Mouse (Mus musculus) adrenal gland, adult 18-20 months (tissue): ENCODE measurements around the gene Lmntd1. TPM values are rescaled to one million over a fixed set of nuclear protein-coding genes. Genes with fewer than 3 reads are reported as not detected.

Source experiments
- DNase-seq, 2 experiments: peaks; one replicate each; pipeline ENCODE4 v3.0.0; 2021 to 2022; ENCODE audit warnings: low spot score in 2 of 2
- total RNA-seq, 2 experiments: library from RNA; stranded (reverse); gene quantifications; 1 replicate in 1 of 2; 2 replicates in 1 of 2; pipeline ENCODE4 v1.2.3; 2021

The Lmntd1 gene
- total RNA-seq, 2 experiments from 2014 or later: 0.51 to 0.66 TPM

GRCm38 (mm10) chr6:145495731-145496130 is 118.4 kb downstream of the Lmntd1 start:
- no peak for DNase-seq

- no peak for DNase-seq
Observed at GRCm38 (mm10) chr6:145488251-145488650, 125.9 kb downstream of the Lmntd1 start.

- DNase-seq: no peak
Observed at GRCm38 (mm10) chr6:145485986-145486605, 128.0 kb downstream of the Lmntd1 start.

GRCm38 (mm10) chr6:145483318-145483674 is 130.8 kb downstream of the Lmntd1 start:
- no peak for DNase-seq

- DNase-seq: peak in 1 of 2 experiments; percentile 26
Observed at GRCm38 (mm10) chr6:145482656-145483317, 131.3 kb downstream of the Lmntd1 start.

- DNase-seq: no peak
Observed at GRCm38 (mm10) chr6:145481938-145482337, 132.2 kb downstream of the Lmntd1 start.

- DNase-seq: no peak
Observed at GRCm38 (mm10) chr6:145478821-145479271, 135.3 kb downstream of the Lmntd1 start.

- no peak for DNase-seq
Observed at GRCm38 (mm10) chr6:145477367-145477905, 136.7 kb downstream of the Lmntd1 start.

- DNase-seq: no peak
Observed at GRCm38 (mm10) chr6:145471638-145472247, 142.4 kb downstream of the Lmntd1 start.

- no peak for DNase-seq
Observed at GRCm38 (mm10) chr6:145469260-145469943, 144.7 kb downstream of the Lmntd1 start.

GRCm38 (mm10) chr6:145464027-145464426 is 150.1 kb downstream of the Lmntd1 start:
- no peak for DNase-seq

GRCm38 (mm10) chr6:145462677-145463245 is 151.4 kb downstream of the Lmntd1 start:
- DNase-seq: no peak

- peak in 1 of 2 experiments; percentile 25 for DNase-seq
Observed at GRCm38 (mm10) chr6:145457066-145457465, 157.1 kb downstream of the Lmntd1 start.

GRCm38 (mm10) chr6:145450628-145451403 is 163.3 kb downstream of the Lmntd1 start:
- DNase-seq: no peak

GRCm38 (mm10) chr6:145448361-145448760 is 165.8 kb downstream of the Lmntd1 start:
- DNase-seq: no peak

GRCm38 (mm10) chr6:145445811-145446500 is 168.2 kb downstream of the Lmntd1 start:
- peak in 1 of 2 experiments; percentile 27 for DNase-seq

- DNase-seq: no peak
Observed at GRCm38 (mm10) chr6:145445380-145445779, 168.7 kb downstream of the Lmntd1 start.

GRCm38 (mm10) chr6:145442786-145443185 is 171.3 kb downstream of the Lmntd1 start:
- no peak for DNase-seq

- peak; percentile 33 to 34 for DNase-seq
Observed at GRCm38 (mm10) chr6:145441416-145442110, 172.6 kb downstream of the Lmntd1 start.
